Mouse (Mus musculus): ENCODE measurements at regions not wholly inside any gene's neighbourhood (a gene's known extent, or its start where the extent isn't known, plus 50 kb on each side); places are given as distances from the start of the nearest gene placed in this dataset.
A peak's percentile ranks its signal among the peaks of the same experiment; 100 is the strongest.

GRCm38 (mm10) chr15:25468478-25468877, 54.9 kb upstream of the Basp1 start:
- Histone ChIP-seq H3K27ac (ENCODE audit: control insufficient read depth, insufficient read depth, low read length) (no peak overlapping the region), H3K36me3 (ENCODE audit: control insufficient read depth, insufficient read depth, low read length) (no peaks in the 10 kb centered on the region), H3K4me1 (replicated peaks; ENCODE audit: control insufficient read depth, insufficient read depth, low read length) (peaks cover 12% of the 10 kb centered on the region), H3K4me3 (ENCODE audit: control insufficient read depth, insufficient read depth, low read length) (no peak overlapping the region), H3K27me3 (ENCODE audit: control insufficient read depth, insufficient read depth, low read length) (no peaks in the 10 kb centered on the region)
- peak; percentile 12 for DNase-seq
- TF ChIP-seq POLR2A (IDR thresholded peaks at IDR 0.05; ENCODE audit: control insufficient read depth, extremely low read depth, insufficient read depth, low read length, poor library complexity) (no peak), CTCF (IDR thresholded peaks at IDR 0.05; ENCODE audit: borderline replicate concordance, control insufficient read depth, extremely low read depth, insufficient read depth, low read length, poor library complexity) (no peak)
- 10% methylated on average over 2 of the region's 2 CpGs for WGBS

GRCm38 (mm10) chr15:25469185-25469845, 55.8 kb upstream of the Basp1 start:
- DNase-seq = peak; percentile 9
- 39% methylated on average over 16 of the region's 16 CpGs for WGBS
- H3K27me3 ChIP-seq (ENCODE audit: control insufficient read depth, insufficient read depth, low read length) = no peaks in the 10 kb centered on the region
- TF ChIP-seq POLR2A (IDR thresholded peaks at IDR 0.05; ENCODE audit: control insufficient read depth, extremely low read depth, insufficient read depth, low read length, poor library complexity) (no peak), CTCF (IDR thresholded peaks at IDR 0.05; ENCODE audit: borderline replicate concordance, control insufficient read depth, extremely low read depth, insufficient read depth, low read length, poor library complexity) (no peak)
- no peak overlapping the region; the same call in 1 of the 2 replicates for H3K27ac ChIP-seq (ENCODE audit: control insufficient read depth, insufficient read depth, low read length)
- H3K4me3 ChIP-seq (ENCODE audit: control insufficient read depth, insufficient read depth, low read length) = no peak overlapping the region
- H3K36me3 ChIP-seq (ENCODE audit: control insufficient read depth, insufficient read depth, low read length) = no peaks in the 10 kb centered on the region
- peaks cover 12% of the 10 kb centered on the region for H3K4me1 ChIP-seq (replicated peaks; ENCODE audit: control insufficient read depth, insufficient read depth, low read length)

GRCm38 (mm10) chr15:25471331-25471730, 57.8 kb upstream of the Basp1 start:
- Histone ChIP-seq H3K4me3 (ENCODE audit: control insufficient read depth, insufficient read depth, low read length) (no peak overlapping the region), H3K36me3 (ENCODE audit: control insufficient read depth, insufficient read depth, low read length) (no peaks in the 10 kb centered on the region), H3K4me1 (replicated peaks; ENCODE audit: control insufficient read depth, insufficient read depth, low read length) (peaks cover 12% of the 10 kb centered on the region), H3K27ac (ENCODE audit: control insufficient read depth, insufficient read depth, low read length) (no peak overlapping the region), H3K27me3 (ENCODE audit: control insufficient read depth, insufficient read depth, low read length) (no peaks in the 10 kb centered on the region)
- WGBS = 94% methylated on average over 5 of the region's 5 CpGs
- no peak for DNase-seq
- TF ChIP-seq POLR2A (IDR thresholded peaks at IDR 0.05; ENCODE audit: control insufficient read depth, extremely low read depth, insufficient read depth, low read length, poor library complexity) = no peak
- no peak for TF ChIP-seq CTCF (IDR thresholded peaks at IDR 0.05; ENCODE audit: borderline replicate concordance, control insufficient read depth, extremely low read depth, insufficient read depth, low read length, poor library complexity)

- TF ChIP-seq CTCF (IDR thresholded peaks at IDR 0.05; ENCODE audit: borderline replicate concordance, control insufficient read depth, extremely low read depth, insufficient read depth, low read length, poor library complexity) (no peak), POLR2A (IDR thresholded peaks at IDR 0.05; ENCODE audit: control insufficient read depth, extremely low read depth, insufficient read depth, low read length, poor library complexity) (no peak)
- whole genome bisulfite sequencing = 94% methylated on average over 3 of the region's 3 CpGs
- no peak for DNase-seq
Observed at GRCm38 (mm10) chr15:25473201-25473710, 59.7 kb upstream of the Basp1 start.

GRCm38 (mm10) chr15:25474096-25474495, 60.5 kb upstream of the Basp1 start:
- Histone ChIP-seq H3K36me3 (ENCODE audit: control insufficient read depth, insufficient read depth, low read length) (no peaks in the 10 kb centered on the region), H3K4me1 (replicated peaks; ENCODE audit: control insufficient read depth, insufficient read depth, low read length) (peaks cover 8% of the 10 kb centered on the region), H3K27ac (ENCODE audit: control insufficient read depth, insufficient read depth, low read length) (no peak overlapping the region), H3K4me3 (ENCODE audit: control insufficient read depth, insufficient read depth, low read length) (no peak overlapping the region), H3K27me3 (ENCODE audit: control insufficient read depth, insufficient read depth, low read length) (no peaks in the 10 kb centered on the region)
- TF ChIP-seq CTCF (IDR thresholded peaks at IDR 0.05; ENCODE audit: borderline replicate concordance, control insufficient read depth, extremely low read depth, insufficient read depth, low read length, poor library complexity) (no peak), POLR2A (IDR thresholded peaks at IDR 0.05; ENCODE audit: control insufficient read depth, extremely low read depth, insufficient read depth, low read length, poor library complexity) (no peak)
- DNase-seq = no peak
- 96% methylated on average over 3 of the region's 3 CpGs for WGBS

More at GRCm38 (mm10) chr15:25473201-25473710, 59.7 kb upstream of the Basp1 start:
- Histone ChIP-seq H3K4me3 (ENCODE audit: control insufficient read depth, insufficient read depth, low read length) (no peak overlapping the region), H3K27ac (ENCODE audit: control insufficient read depth, insufficient read depth, low read length) (no peak overlapping the region), H3K27me3 (ENCODE audit: control insufficient read depth, insufficient read depth, low read length) (no peaks in the 10 kb centered on the region), H3K36me3 (ENCODE audit: control insufficient read depth, insufficient read depth, low read length) (no peaks in the 10 kb centered on the region), H3K4me1 (replicated peaks; ENCODE audit: control insufficient read depth, insufficient read depth, low read length) (peaks cover 12% of the 10 kb centered on the region)

- WGBS = 89% methylated on average over 3 of the region's 3 CpGs
- H3K4me1 ChIP-seq (replicated peaks; ENCODE audit: control insufficient read depth, insufficient read depth, low read length) = no peaks in the 10 kb centered on the region
- no peak overlapping the region for H3K27ac ChIP-seq (ENCODE audit: control insufficient read depth, insufficient read depth, low read length)
- no peaks in the 10 kb centered on the region for H3K36me3 ChIP-seq (ENCODE audit: control insufficient read depth, insufficient read depth, low read length)
- TF ChIP-seq POLR2A (IDR thresholded peaks at IDR 0.05; ENCODE audit: control insufficient read depth, extremely low read depth, insufficient read depth, low read length, poor library complexity) (no peak), CTCF (IDR thresholded peaks at IDR 0.05; ENCODE audit: borderline replicate concordance, control insufficient read depth, extremely low read depth, insufficient read depth, low read length, poor library complexity) (no peak)
- H3K27me3 ChIP-seq (ENCODE audit: control insufficient read depth, insufficient read depth, low read length) = no peaks in the 10 kb centered on the region
- DNase-seq = no peak
- no peak overlapping the region for H3K4me3 ChIP-seq (ENCODE audit: control insufficient read depth, insufficient read depth, low read length)
Observed at GRCm38 (mm10) chr15:25482586-25482985, 69.0 kb upstream of the Basp1 start.

All from thymus, adult 2 months (tissue).